Mouse (Mus musculus) olfactory bulb, adult 2 months (tissue): ENCODE data around the gene Galr3. TPM values are rescaled to one million over a fixed set of nuclear protein-coding genes. Genes with fewer than 3 reads are reported as not detected.

Source experiments
- H3K27ac ChIP-seq: fragments of 200-500 bp; 2 replicates; pipeline ENCODE4 v1.5.1; 2012; ENCODE audit warnings: low read depth, low read length; ENCODE audit not compliant: insufficient read depth
- H3K4me1 ChIP-seq: fragments of 200-500 bp; 2 replicates; pipeline ENCODE4 v1.6.1; 2012; ENCODE audit warnings: low read length; ENCODE audit not compliant: control insufficient read depth, insufficient read depth
- H3K4me3 ChIP-seq: fragments of 200-500 bp; 2 replicates; pipeline ENCODE4 v1.5.1; 2012; ENCODE audit warnings: mild to moderate bottlenecking, low read depth, low read length, moderate library complexity; ENCODE audit not compliant: insufficient read depth
- CTCF ChIP-seq: fragments of 200-500 bp; IDR thresholded peaks from 2 replicates; pipeline ENCODE4 v1.5.1; 2012; ENCODE audit warnings: low read depth, mild to moderate bottlenecking, low read length, moderate library complexity; ENCODE audit not compliant: insufficient read depth
- POLR2A ChIP-seq: fragments of 200-500 bp; IDR thresholded peaks from 2 replicates; pipeline ENCODE4 v1.6.1; 2012; ENCODE audit warnings: mild to moderate bottlenecking, low read depth, low read length, moderate library complexity; ENCODE audit not compliant: insufficient read depth
- WGBS: fragments of 180-500 bp; shearing (Covaris S2); methylation state at CpG from one replicate; pipeline ENCODE4 v1.1.7; 2018; 5-methylcytosine and 5-hydroxymethylcytosine counted together
- polyA plus RNA-seq: library from polyadenylated mRNA; stranded (reverse); fragments of >200 nt; gene quantifications from 2 replicates; pipeline ENCODE4 v1.2.4, GENCODE M21; 2012; ENCODE audit warnings: low replicate concordance; ENCODE audit not compliant: missing spikeins, insufficient read depth, insufficient read length

The Galr3 gene
- not detected in 2 replicates for polyA plus RNA-seq

DNA sequence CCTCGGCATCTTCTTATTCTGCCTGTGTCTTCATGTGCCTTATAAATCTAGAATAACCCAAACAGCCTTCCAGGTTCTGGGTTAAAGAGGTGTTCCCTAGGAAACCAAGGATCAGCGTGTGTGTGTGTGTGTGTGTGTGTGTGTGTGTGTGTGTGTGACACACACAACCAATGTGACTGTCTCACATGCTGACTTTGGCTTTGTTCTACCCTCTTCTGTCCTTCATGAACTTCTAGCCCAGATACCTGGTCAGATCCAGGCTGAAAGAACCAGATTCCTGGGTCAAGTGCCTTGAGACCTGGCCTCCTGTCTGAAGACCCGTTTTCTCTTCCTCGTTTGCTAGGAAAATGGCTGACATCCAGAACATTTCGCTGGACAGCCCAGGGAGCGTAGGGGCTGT lies at the start of gene Galr3:
Gene Galr3 (plus strand): TSS at position 301 of the 400 bp plus-strand sequence.
- Histone ChIP-seq H3K4me3 (peak within 1 kb of the TSS; percentile 58), H3K4me1 (peaks cover 23% of the 10 kb centered on the region), H3K27ac (no peak within 1 kb of the TSS)
- TF ChIP-seq CTCF (no peak), POLR2A (no peak)
- 68% methylated on average over 6 of the region's 6 CpGs for WGBS

GRCm38 (mm10) chr15:78992235-78992634 lies 49.5 kb upstream of the Galr3 start:
- 96% methylated on average over 7 of the region's 7 CpGs for WGBS
- no peak for TF ChIP-seq CTCF
- TF ChIP-seq POLR2A = no peak

GRCm38 (mm10) chr15:78992925-78993324 lies 48.8 kb upstream of the Galr3 start:
- Histone ChIP-seq H3K27ac (no peak overlapping the region), H3K4me3 (no peak overlapping the region), H3K4me1 (peaks cover 9% of the 10 kb centered on the region)
- 96% methylated on average over 24 of the region's 24 CpGs for WGBS
- TF ChIP-seq POLR2A (no peak), CTCF (no peak)

More at GRCm38 (mm10) chr15:78992235-78992634, 49.5 kb upstream of the Galr3 start:
- Histone ChIP-seq H3K4me1 (peaks cover 14% of the 10 kb centered on the region), H3K4me3 (no peak overlapping the region), H3K27ac (no peak overlapping the region)

DNA sequence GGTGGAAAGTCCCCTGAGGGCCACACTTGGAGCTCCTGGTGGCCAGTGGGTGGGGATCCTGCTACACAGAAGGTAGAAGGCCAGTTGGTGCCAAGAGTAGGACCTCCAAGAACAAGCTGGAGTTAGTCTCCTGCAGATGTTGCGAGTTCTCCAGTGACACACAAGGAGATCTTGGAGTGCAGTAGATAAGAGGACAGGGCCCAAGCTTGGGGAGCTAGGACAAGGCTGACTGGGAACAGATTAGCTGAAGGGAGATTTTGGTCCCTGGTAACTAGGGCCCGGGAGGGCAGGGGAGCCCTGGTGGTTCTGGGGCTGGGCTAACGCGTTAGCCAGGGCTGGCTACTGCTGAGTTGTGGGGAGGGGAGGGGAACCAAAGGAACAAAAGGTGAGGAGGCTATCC lies 45.8 kb upstream of the Galr3 start:
- Histone ChIP-seq H3K4me1 (peaks cover 6% of the 10 kb centered on the region), H3K4me3 (no peak overlapping the region), H3K27ac (no peak overlapping the region)
- TF ChIP-seq POLR2A = no peak
- no peak for TF ChIP-seq CTCF
- 95% methylated on average over 4 of the region's 4 CpGs for WGBS

- Histone ChIP-seq H3K27ac (no peak overlapping the region), H3K4me1 (peaks cover 10% of the 10 kb centered on the region), H3K4me3 (no peak overlapping the region)
- 89% methylated on average over 3 of the region's 3 CpGs for WGBS
- TF ChIP-seq POLR2A (no peak), CTCF (no peak)
These were observed 45.0 kb upstream of the Galr3 start for GRCm38 (mm10) chr15:78996663-78997062.

GRCm38 (mm10) chr15:78998348-78998747 lies 43.3 kb upstream of the Galr3 start:
- peaks cover 15% of the 10 kb centered on the region for H3K4me1 ChIP-seq
- no peak overlapping the region for H3K4me3 ChIP-seq
- WGBS = 82% methylated on average over 8 of the region's 8 CpGs
- H3K27ac ChIP-seq = no peak overlapping the region
- TF ChIP-seq POLR2A = no peak
- TF ChIP-seq CTCF = no peak

GRCm38 (mm10) chr15:78999586-78999985 lies 42.1 kb upstream of the Galr3 start:
- Histone ChIP-seq H3K4me3 (no peak overlapping the region), H3K27ac (no peak overlapping the region), H3K4me1 (peaks cover 19% of the 10 kb centered on the region)
- WGBS = 91% methylated on average over 11 of the region's 11 CpGs
- TF ChIP-seq POLR2A = no peak
- no peak for TF ChIP-seq CTCF

DNA sequence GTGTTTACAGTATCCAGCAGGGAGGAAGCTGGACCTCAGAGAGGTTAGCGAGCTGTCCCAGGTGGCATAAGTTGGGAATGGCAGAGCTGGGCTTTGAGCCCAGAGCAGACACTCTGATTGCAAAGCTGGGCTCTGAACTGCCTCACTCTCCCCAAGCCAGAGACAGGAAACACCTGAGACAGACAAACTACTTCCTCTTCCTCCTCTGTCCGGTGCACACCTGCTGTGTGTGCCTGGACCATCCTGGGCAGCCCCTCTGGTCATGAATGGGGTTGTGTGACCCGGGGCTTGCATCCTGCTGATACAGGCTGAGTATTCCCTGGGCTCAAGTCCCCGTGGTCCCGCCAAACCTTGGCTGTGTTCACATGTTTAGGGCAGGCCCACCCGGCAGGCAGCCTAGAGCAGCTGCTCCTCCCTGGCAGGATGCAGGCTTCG lies 41.3 kb upstream of the Galr3 start:
- peaks cover 19% of the 10 kb centered on the region for H3K4me1 ChIP-seq
- no peak overlapping the region for H3K4me3 ChIP-seq
- 68% methylated on average over 7 of the region's 7 CpGs for WGBS
- TF ChIP-seq POLR2A (no peak), CTCF (no peak)
- no peak overlapping the region for H3K27ac ChIP-seq

- 91% methylated on average over 5 of the region's 5 CpGs for WGBS
- TF ChIP-seq CTCF (no peak), POLR2A (no peak)
- Histone ChIP-seq H3K27ac (no peak overlapping the region), H3K4me1 (peaks cover 21% of the 10 kb centered on the region), H3K4me3 (no peak overlapping the region)
These were observed 40.1 kb upstream of the Galr3 start for GRCm38 (mm10) chr15:79001559-79001958.

GRCm38 (mm10) chr15:79002036-79002435 lies 39.6 kb upstream of the Galr3 start:
- no peak for TF ChIP-seq CTCF
- no peak for TF ChIP-seq POLR2A
- Histone ChIP-seq H3K4me3 (no peak overlapping the region), H3K27ac (no peak overlapping the region), H3K4me1 (peaks cover 21% of the 10 kb centered on the region)
- WGBS = 75% methylated on average over 19 of the region's 19 CpGs
